Mouse (Mus musculus) liver, embryonic 11.5 days (tissue): Measurements from ENCODE around the gene Ppp2r1b. TPM values are rescaled to one million over a fixed set of nuclear protein-coding genes. Genes with fewer than 3 reads are reported as not detected.

ENCODE experiments used
- ATAC-seq: fragments of 200-750 bp; cut with Nextera tagmentation; replicated peaks from 2 replicates; pipeline ENCODE4 v1.8.0; 2017; ENCODE audit warnings: moderate number of reproducible peaks, mild to moderate bottlenecking, moderate TSS enrichment, moderate library complexity; ENCODE audit not compliant: low FRiP score
- DNase-seq: peaks from one replicate; pipeline ENCODE4 v3.0.0-alpha.2; 2017; ENCODE audit warnings: low spot score
- H3K27ac ChIP-seq: fragments of 300-500 bp; sonication (generic); 2 replicates; pipeline ENCODE4 v1.5.1; 2014; ENCODE audit warnings: mild to moderate bottlenecking, low read depth, low read length, control low read depth
- H3K27me3 ChIP-seq: fragments of 300-500 bp; sonication (generic); replicated peaks from 2 replicates; pipeline ENCODE4 v1.6.1; 2014; ENCODE audit warnings: low read length, mixed read lengths; ENCODE audit not compliant: control insufficient read depth, insufficient read depth
- H3K36me3 ChIP-seq: fragments of 300-500 bp; sonication (generic); 2 replicates; pipeline ENCODE4 v1.6.1; 2014; ENCODE audit warnings: mild to moderate bottlenecking, low read length, moderate library complexity, mixed read lengths; ENCODE audit not compliant: control insufficient read depth, insufficient read depth
- H3K4me1 ChIP-seq: fragments of 300-500 bp; sonication (generic); replicated peaks from 2 replicates; pipeline ENCODE4 v1.6.1; 2014; ENCODE audit warnings: low read length, mixed read lengths; ENCODE audit not compliant: control insufficient read depth, insufficient read depth
- H3K4me2 ChIP-seq: fragments of 300-500 bp; sonication (generic); 2 replicates; pipeline ENCODE4 v1.6.1; 2014; ENCODE audit warnings: mild to moderate bottlenecking, control low read depth, moderate library complexity
- H3K4me3 ChIP-seq: fragments of 300-500 bp; sonication (generic); 2 replicates; pipeline ENCODE4 v1.5.1; 2014; ENCODE audit warnings: low read depth, low read length, control low read depth
- H3K9ac ChIP-seq: fragments of 300-500 bp; sonication (generic); 2 replicates; pipeline ENCODE4 v1.6.1; 2014; ENCODE audit warnings: low read depth, low read length, control low read depth
- H3K9me3 ChIP-seq: fragments of 300-500 bp; sonication (generic); 2 replicates; pipeline ENCODE4 v1.6.1; 2016; ENCODE audit warnings: low read length, inconsistent platforms, mixed read lengths; ENCODE audit not compliant: control insufficient read depth
- WGBS: fragments of 180-500 bp; shearing (Covaris S2); extraction: QIAGEN DNeasy Blood & Tissue Kit; methylation state at CpG from one replicate; pipeline ENCODE4 v1.1.7; 2014; 5-methylcytosine and 5-hydroxymethylcytosine counted together
- polyA plus RNA-seq: library from polyadenylated mRNA; unstranded; fragments of >200 nt; fragmentation: Nextera tagmentation; extraction: Ambion mirVana; gene quantifications from 2 replicates; pipeline ENCODE4 v1.2.1, GENCODE M21; 2014

Gene Ppp2r1b
- polyA plus RNA-seq, 1 experiment from 2014 or later: 143 TPM

- Histone ChIP-seq H3K4me3 (no peak overlapping the region), H3K27me3 (no peaks in the 10 kb centered on the region), H3K9me3 (no peaks in the 10 kb centered on the region), H3K9ac (no peak overlapping the region), H3K4me1 (no peaks in the 10 kb centered on the region), H3K36me3 (peaks cover 32% of the 10 kb centered on the region), H3K27ac (no peak overlapping the region), H3K4me2 (no peak overlapping the region)
- ATAC-seq (no peak), DNase-seq (no peak)
- WGBS: 96% methylated on average over 2 of the region's 2 CpGs
These were observed 37.1 kb downstream of the Ppp2r1b start for GRCm38 (mm10) chr9:50882183-50882582.

DNA sequence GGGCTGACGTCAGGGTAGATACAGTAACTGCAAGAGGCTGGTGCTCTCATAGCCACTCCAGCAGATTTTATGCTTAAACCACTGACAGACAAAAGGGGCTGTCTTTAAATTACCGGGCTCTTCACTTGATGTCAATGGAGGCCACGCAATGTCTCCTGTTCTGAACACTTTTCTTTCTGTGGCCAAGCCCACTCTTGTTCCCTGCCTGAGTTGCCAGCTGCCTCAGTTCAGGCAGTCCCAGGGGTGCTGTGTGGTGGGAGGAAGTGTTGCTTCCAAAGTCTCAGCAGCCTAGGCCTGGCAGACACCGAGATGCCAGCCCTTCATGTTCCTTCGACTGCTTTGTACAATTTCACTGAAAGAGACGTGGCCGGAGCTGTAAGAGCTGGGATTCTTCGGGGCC, 39.0 kb downstream of the Ppp2r1b start:
- no peak overlapping the region for H3K9ac ChIP-seq
- no peak for DNase-seq
- H3K4me3 ChIP-seq: no peak overlapping the region
- H3K4me2 ChIP-seq: no peak overlapping the region
- H3K27ac ChIP-seq: no peak overlapping the region
- no peaks in the 10 kb centered on the region for H3K4me1 ChIP-seq
- H3K9me3 ChIP-seq: no peaks in the 10 kb centered on the region
- no peak for ATAC-seq
- peaks cover 25% of the 10 kb centered on the region for H3K36me3 ChIP-seq
- no peaks in the 10 kb centered on the region for H3K27me3 ChIP-seq
- WGBS: 87% methylated on average over 8 of the region's 8 CpGs

DNA sequence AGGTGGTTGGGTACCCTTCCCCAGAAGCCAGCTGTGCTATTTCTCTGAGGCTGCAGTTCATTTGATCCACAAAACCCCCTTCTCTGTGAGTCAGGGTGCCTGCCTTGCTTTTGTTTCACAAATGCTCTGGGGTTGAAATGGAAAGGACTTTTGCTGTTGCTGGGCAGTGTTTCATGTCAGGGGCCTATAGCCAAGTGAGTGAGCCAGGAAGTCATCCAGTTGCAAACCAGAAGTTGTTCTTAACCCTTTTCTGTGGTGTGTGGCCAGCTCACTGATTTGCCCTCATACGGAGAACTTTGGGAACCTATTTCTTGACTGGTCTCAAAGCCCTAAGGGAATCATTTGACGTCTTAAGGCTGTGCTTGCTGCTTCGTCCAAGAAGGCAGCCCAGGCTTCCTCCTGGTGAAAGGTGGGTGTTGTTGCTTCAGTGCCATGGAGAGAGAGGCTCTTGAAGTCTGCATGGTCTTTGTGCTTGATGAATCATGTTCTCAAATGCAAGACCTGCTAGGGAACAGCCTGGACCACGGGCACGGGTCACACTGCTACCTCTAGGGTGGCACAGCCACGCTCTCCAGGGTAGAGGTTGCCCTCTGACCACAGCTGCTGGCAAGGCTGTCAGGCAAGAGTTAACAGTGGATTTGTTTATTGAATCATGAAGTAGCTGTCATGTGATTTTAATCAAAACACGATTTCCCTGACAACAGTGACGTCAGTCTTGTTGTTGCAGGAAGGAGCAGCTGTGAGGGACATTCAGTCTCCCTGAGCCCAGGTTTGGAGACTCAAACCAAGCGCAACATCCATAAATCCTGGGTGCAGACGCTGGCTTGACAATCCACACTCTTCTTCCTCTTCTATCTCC, 39.9 kb downstream of the Ppp2r1b start:
- H3K4me2 ChIP-seq: no peak overlapping the region
- no peak overlapping the region for H3K27ac ChIP-seq
- no peaks in the 10 kb centered on the region for H3K4me1 ChIP-seq
- no peak overlapping the region for H3K9ac ChIP-seq
- H3K27me3 ChIP-seq: no peaks in the 10 kb centered on the region
- DNase-seq (no peak), ATAC-seq (no peak)
- H3K9me3 ChIP-seq: no peaks in the 10 kb centered on the region
- 79% methylated on average over 10 of the region's 10 CpGs for WGBS
- no peak overlapping the region for H3K4me3 ChIP-seq
- H3K36me3 ChIP-seq: peaks cover 17% of the 10 kb centered on the region

GRCm38 (mm10) chr9:50885600-50885987, 40.5 kb downstream of the Ppp2r1b start:
- no peak for DNase-seq
- Histone ChIP-seq H3K27me3 (no peaks in the 10 kb centered on the region), H3K27ac (no peak overlapping the region), H3K4me2 (no peak overlapping the region), H3K4me1 (no peaks in the 10 kb centered on the region), H3K36me3 (peaks cover 11% of the 10 kb centered on the region), H3K9me3 (no peaks in the 10 kb centered on the region), H3K4me3 (no peak overlapping the region), H3K9ac (no peak overlapping the region)
- WGBS: 80% methylated on average over 1 of the region's 1 CpGs
- ATAC-seq: no peak

GRCm38 (mm10) chr9:50886870-50887269, 41.8 kb downstream of the Ppp2r1b start:
- Histone ChIP-seq H3K9me3 (no peaks in the 10 kb centered on the region), H3K27ac (no peak overlapping the region), H3K36me3 (peaks cover 8% of the 10 kb centered on the region; the same call in 1 of the 2 replicates), H3K9ac (no peak overlapping the region), H3K4me3 (no peak overlapping the region), H3K4me2 (no peak overlapping the region), H3K27me3 (no peaks in the 10 kb centered on the region), H3K4me1 (no peaks in the 10 kb centered on the region)
- DNase-seq (no peak), ATAC-seq (no peak)
- 89% methylated on average over 1 of the region's 1 CpGs for WGBS

- no peak overlapping the region for H3K9ac ChIP-seq
- no peak overlapping the region for H3K4me2 ChIP-seq
- ATAC-seq: no peak
- no peaks in the 10 kb centered on the region for H3K9me3 ChIP-seq
- no peak overlapping the region for H3K4me3 ChIP-seq
- H3K27me3 ChIP-seq: no peaks in the 10 kb centered on the region
- H3K36me3 ChIP-seq: peaks cover 8% of the 10 kb centered on the region; the same call in 1 of the 2 replicates
- DNase-seq: no peak
- H3K4me1 ChIP-seq: no peaks in the 10 kb centered on the region
- H3K27ac ChIP-seq: no peak overlapping the region
- WGBS: 50% methylated on average over 4 of the region's 4 CpGs
These were observed 42.2 kb downstream of the Ppp2r1b start for GRCm38 (mm10) chr9:50887351-50887750.

- ATAC-seq (no peak), DNase-seq (no peak)
- Histone ChIP-seq H3K4me3 (no peak overlapping the region), H3K27me3 (no peaks in the 10 kb centered on the region), H3K4me1 (no peaks in the 10 kb centered on the region), H3K9me3 (no peaks in the 10 kb centered on the region), H3K9ac (no peak overlapping the region), H3K27ac (no peak overlapping the region), H3K36me3 (peaks cover 2% of the 10 kb centered on the region; the same call in 1 of the 2 replicates), H3K4me2 (no peak overlapping the region)
- 79% methylated on average over 6 of the region's 6 CpGs for WGBS
These were observed 44.1 kb downstream of the Ppp2r1b start for GRCm38 (mm10) chr9:50889211-50889610.

DNA sequence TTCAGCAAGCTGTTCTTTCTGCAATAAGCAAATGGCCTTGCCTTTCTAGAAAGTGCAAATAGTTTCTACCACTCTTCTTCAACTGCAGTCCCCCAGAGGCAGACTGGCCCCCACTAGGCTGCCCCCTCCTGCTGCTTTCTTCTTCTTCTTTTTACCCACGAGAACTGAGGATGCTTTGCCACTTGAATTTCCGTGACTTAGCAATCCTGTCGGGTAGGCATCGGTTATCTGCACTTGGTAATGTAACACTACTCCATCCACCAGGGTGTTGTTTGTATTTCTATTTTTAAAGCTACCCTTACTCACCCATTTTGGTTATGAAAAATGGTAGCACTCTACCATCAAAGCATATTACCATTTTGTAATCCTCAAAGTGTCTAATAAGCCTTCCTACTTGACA, 44.9 kb downstream of the Ppp2r1b start:
- ATAC-seq (no peak), DNase-seq (no peak)
- Histone ChIP-seq H3K4me3 (no peak overlapping the region), H3K9ac (no peak overlapping the region), H3K36me3 (peaks cover 2% of the 10 kb centered on the region; the same call in 1 of the 2 replicates), H3K9me3 (no peaks in the 10 kb centered on the region), H3K4me1 (no peaks in the 10 kb centered on the region), H3K27me3 (no peaks in the 10 kb centered on the region), H3K27ac (no peak overlapping the region), H3K4me2 (no peak overlapping the region)
- 82% methylated on average over 4 of the region's 4 CpGs for WGBS

DNA sequence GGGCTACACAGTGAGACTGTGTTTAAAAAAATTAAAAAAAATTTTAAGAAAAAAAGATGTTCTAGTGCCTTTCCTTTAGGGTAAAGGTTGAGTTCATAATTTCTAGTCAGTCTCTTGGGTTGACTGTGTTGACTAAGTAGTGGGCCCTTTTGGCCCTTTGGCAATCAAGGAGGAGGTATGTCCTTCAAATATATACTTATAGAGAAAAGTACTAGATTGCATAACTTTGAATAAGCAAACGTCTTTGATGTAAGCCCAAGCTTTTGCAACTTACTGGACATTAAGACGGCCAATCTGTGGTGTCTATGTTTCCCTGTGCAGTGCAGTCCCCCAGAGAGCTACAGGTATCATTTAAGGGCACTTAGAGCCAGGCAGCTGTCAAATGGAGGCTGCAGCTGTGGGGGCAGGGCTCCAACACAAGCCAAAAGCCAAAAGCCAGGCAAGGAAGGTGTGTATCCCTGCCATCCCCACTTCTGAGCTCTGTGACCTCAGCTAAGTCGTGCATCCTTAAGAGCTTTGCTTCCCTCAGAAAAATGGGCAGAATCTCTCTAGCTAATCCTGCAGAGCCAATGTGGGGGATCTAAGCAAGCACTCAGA, 45.5 kb downstream of the Ppp2r1b start:
- Histone ChIP-seq H3K4me2 (no peak overlapping the region), H3K4me3 (no peak overlapping the region), H3K36me3 (peaks cover 6% of the 10 kb centered on the region), H3K27ac (no peak overlapping the region), H3K4me1 (no peaks in the 10 kb centered on the region), H3K9ac (no peak overlapping the region), H3K27me3 (no peaks in the 10 kb centered on the region), H3K9me3 (no peaks in the 10 kb centered on the region)
- 82% methylated on average over 3 of the region's 3 CpGs for WGBS
- ATAC-seq: no peak
- DNase-seq: no peak
